Mouse (Mus musculus) olfactory bulb, adult 2 months (tissue): Measurements from ENCODE around the gene Mboat1. TPM values are rescaled to one million over a fixed set of nuclear protein-coding genes. Genes with fewer than 3 reads are reported as not detected.

Source experiments
- H3K27ac ChIP-seq: fragments of 200-500 bp; 2 replicates; pipeline ENCODE4 v1.5.1; 2012; ENCODE audit warnings: low read depth, low read length; ENCODE audit not compliant: insufficient read depth
- H3K4me1 ChIP-seq: fragments of 200-500 bp; 2 replicates; pipeline ENCODE4 v1.6.1; 2012; ENCODE audit warnings: low read length; ENCODE audit not compliant: control insufficient read depth, insufficient read depth
- H3K4me3 ChIP-seq: fragments of 200-500 bp; 2 replicates; pipeline ENCODE4 v1.5.1; 2012; ENCODE audit warnings: mild to moderate bottlenecking, low read depth, low read length, moderate library complexity; ENCODE audit not compliant: insufficient read depth
- CTCF ChIP-seq: fragments of 200-500 bp; IDR thresholded peaks from 2 replicates; pipeline ENCODE4 v1.5.1; 2012; ENCODE audit warnings: low read depth, mild to moderate bottlenecking, low read length, moderate library complexity; ENCODE audit not compliant: insufficient read depth
- POLR2A ChIP-seq: fragments of 200-500 bp; IDR thresholded peaks from 2 replicates; pipeline ENCODE4 v1.6.1; 2012; ENCODE audit warnings: mild to moderate bottlenecking, low read depth, low read length, moderate library complexity; ENCODE audit not compliant: insufficient read depth
- WGBS: fragments of 180-500 bp; shearing (Covaris S2); methylation state at CpG from one replicate; pipeline ENCODE4 v1.1.7; 2018; 5-methylcytosine and 5-hydroxymethylcytosine counted together
- polyA plus RNA-seq: library from polyadenylated mRNA; stranded (reverse); fragments of >200 nt; gene quantifications from 2 replicates; pipeline ENCODE4 v1.2.4, GENCODE M21; 2012; ENCODE audit warnings: low replicate concordance; ENCODE audit not compliant: missing spikeins, insufficient read depth, insufficient read length

Gene Mboat1
- polyA plus RNA-seq, 1 experiment, result not detected

- Histone ChIP-seq H3K27ac (no peak overlapping the region), H3K4me3 (no peak overlapping the region), H3K4me1 (peaks cover 6% of the 10 kb centered on the region)
- 20% methylated on average over 11 of the region's 11 CpGs for WGBS
- TF ChIP-seq POLR2A (no peak), CTCF (no peak)
Measured at GRCm38 (mm10) chr13:30235056-30235750, 98.9 kb downstream of the Mboat1 start.

- TF ChIP-seq POLR2A (no peak), CTCF (no peak)
- Histone ChIP-seq H3K27ac (no peak overlapping the region), H3K4me3 (no peak overlapping the region), H3K4me1 (no peaks in the 10 kb centered on the region)
- WGBS, result 90% methylated on average over 6 of the region's 6 CpGs
Measured at GRCm38 (mm10) chr13:30239396-30239795, 103.1 kb downstream of the Mboat1 start.

- TF ChIP-seq POLR2A (no peak), CTCF (no peak)
- H3K4me1 ChIP-seq, result no peaks in the 10 kb centered on the region
- WGBS, result 93% methylated on average over 4 of the region's 4 CpGs
Measured at GRCm38 (mm10) chr13:30245573-30245972, 109.3 kb downstream of the Mboat1 start.

GRCm38 (mm10) chr13:30250341-30250905, 114.1 kb downstream of the Mboat1 start:
- 61% methylated on average over 5 of the region's 5 CpGs for WGBS
- TF ChIP-seq POLR2A (no peak), CTCF (no peak)
- Histone ChIP-seq H3K4me3 (no peak overlapping the region), H3K27ac (no peak overlapping the region), H3K4me1 (peaks cover 5% of the 10 kb centered on the region; the same call in 1 of the 2 replicates)

More at GRCm38 (mm10) chr13:30245573-30245972, 109.3 kb downstream of the Mboat1 start:
- H3K27ac ChIP-seq, result no peak overlapping the region
- H3K4me3 ChIP-seq, result no peak overlapping the region

GRCm38 (mm10) chr13:30251431-30251830, 115.1 kb downstream of the Mboat1 start:
- Histone ChIP-seq H3K4me1 (peaks cover 5% of the 10 kb centered on the region; the same call in 1 of the 2 replicates), H3K27ac (no peak overlapping the region), H3K4me3 (no peak overlapping the region)
- TF ChIP-seq CTCF (no peak), POLR2A (no peak)
- WGBS, result 91% methylated on average over 3 of the region's 3 CpGs

GRCm38 (mm10) chr13:30252692-30253091, 116.4 kb downstream of the Mboat1 start:
- no peak overlapping the region for H3K27ac ChIP-seq
- H3K4me3 ChIP-seq, result no peak overlapping the region
- H3K4me1 ChIP-seq, result peaks cover 5% of the 10 kb centered on the region; the same call in 1 of the 2 replicates
- WGBS, result 53% methylated on average over 3 of the region's 3 CpGs
- TF ChIP-seq POLR2A (no peak), CTCF (no peak)

GRCm38 (mm10) chr13:30253636-30254264, 117.5 kb downstream of the Mboat1 start:
- WGBS, result 51% methylated on average over 5 of the region's 5 CpGs
- Histone ChIP-seq H3K4me3 (no peak overlapping the region), H3K4me1 (peaks cover 5% of the 10 kb centered on the region; the same call in 1 of the 2 replicates), H3K27ac (peak overlapping the region; percentile 55; the same call in 1 of the 2 replicates)
- TF ChIP-seq POLR2A (no peak), CTCF (no peak)

- H3K4me1 ChIP-seq, result peaks cover 5% of the 10 kb centered on the region; the same call in 1 of the 2 replicates
- H3K27ac ChIP-seq, result 0 out of 2 replicates have a peak overlapping the region, but pooled peaks have one; percentile 55
- no peak overlapping the region for H3K4me3 ChIP-seq
- WGBS, result 83% methylated on average over 6 of the region's 6 CpGs
- no peak for TF ChIP-seq POLR2A
- TF ChIP-seq CTCF, result no peak
Measured at GRCm38 (mm10) chr13:30254421-30254820, 118.1 kb downstream of the Mboat1 start.

GRCm38 (mm10) chr13:30258802-30259201, 122.5 kb downstream of the Mboat1 start:
- Histone ChIP-seq H3K4me1 (peaks cover 4% of the 10 kb centered on the region; the same call in 1 of the 2 replicates), H3K4me3 (no peak overlapping the region), H3K27ac (no peak overlapping the region)
- no peak for TF ChIP-seq CTCF
- 82% methylated on average over 10 of the region's 10 CpGs for WGBS
